Mouse (Mus musculus) limb, embryonic 15.5 days (tissue): ENCODE measurements around the gene Klhl36. TPM values are rescaled to one million over a fixed set of nuclear protein-coding genes. Genes with fewer than 3 reads are reported as not detected.
"Not testable (repeated sequence)": the region's sequence is repeated elsewhere in the genome, so short reads cannot be mapped to it uniquely, and the experiment has no call there.

ENCODE experiments used
- ATAC-seq: fragments of 200-750 bp; cut with Nextera tagmentation; 2 replicates; pipeline ENCODE4 v1.8.0; 2017; ENCODE audit warnings: low read depth, moderate TSS enrichment; ENCODE audit not compliant: insufficient number of reproducible peaks, low FRiP score, low TSS enrichment
- H3K27ac ChIP-seq: fragments of 300-500 bp; sonication (generic); 2 replicates; pipeline ENCODE4 v1.5.1; 2015; ENCODE audit warnings: moderate library complexity, mild to moderate bottlenecking, inconsistent platforms
- H3K27me3 ChIP-seq: fragments of 300-500 bp; sonication (generic); 2 replicates; pipeline ENCODE4 v1.6.1; 2015; ENCODE audit warnings: inconsistent platforms
- H3K36me3 ChIP-seq: fragments of 300-500 bp; sonication (generic); 2 replicates; pipeline ENCODE4 v1.6.1; 2015; ENCODE audit warnings: inconsistent platforms
- H3K4me1 ChIP-seq: fragments of 300-500 bp; sonication (generic); 2 replicates; pipeline ENCODE4 v1.6.1; 2015; ENCODE audit warnings: inconsistent platforms
- H3K4me2 ChIP-seq: fragments of 300-500 bp; sonication (generic); 2 replicates; pipeline ENCODE4 v1.6.1; 2015; ENCODE audit warnings: mild to moderate bottlenecking, inconsistent platforms
- H3K4me3 ChIP-seq: fragments of 300-500 bp; sonication (generic); 2 replicates; pipeline ENCODE4 v1.5.1; 2015; ENCODE audit warnings: mild to moderate bottlenecking, inconsistent platforms
- H3K9ac ChIP-seq: fragments of 300-500 bp; sonication (generic); 2 replicates; pipeline ENCODE4 v1.6.1; 2015; ENCODE audit warnings: inconsistent platforms
- H3K9me3 ChIP-seq: fragments of 300-500 bp; sonication (generic); 2 replicates; pipeline ENCODE4 v1.6.1; 2016; ENCODE audit warnings: inconsistent platforms
- WGBS: fragments of 180-500 bp; shearing (Covaris S2); methylation state at CpG from one replicate; pipeline ENCODE4 v1.1.7; 2015; 5-methylcytosine and 5-hydroxymethylcytosine counted together
- polyA plus RNA-seq: library from polyadenylated mRNA; unstranded; fragments of >200 nt; fragmentation: Nextera tagmentation; extraction: Ambion mirVana; gene quantifications from 2 replicates; pipeline ENCODE4 v1.2.1, GENCODE M21; 2015

Klhl36 gene
- polyA plus RNA-seq, 1 experiment from 2014 or later, result 13.5 TPM

DNA sequence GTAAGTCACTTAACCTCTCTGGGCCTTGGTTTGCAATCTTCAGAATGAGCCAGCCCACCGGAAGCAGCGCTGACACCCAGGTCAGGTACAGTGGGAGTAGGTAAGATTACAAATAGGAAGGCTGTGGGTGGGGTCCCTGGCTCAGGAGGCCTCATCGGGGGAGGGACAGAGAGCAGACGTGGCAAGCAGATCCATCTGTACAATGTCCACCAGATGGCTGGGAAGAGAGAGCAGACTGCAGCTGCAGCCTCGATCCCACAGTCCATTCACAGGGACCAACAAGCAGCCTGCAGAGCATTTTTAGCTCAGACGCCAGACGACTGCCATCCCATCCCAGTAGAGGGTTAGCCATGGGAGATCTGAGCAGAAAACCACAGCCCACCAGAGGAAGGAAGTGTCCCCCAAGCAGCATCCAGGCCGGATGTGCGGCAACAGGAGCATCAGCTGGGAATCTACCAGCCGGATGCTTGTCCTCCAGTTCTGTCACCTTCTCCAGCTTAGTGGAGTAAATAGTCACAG lies 24.5 kb upstream of the Klhl36 start:
- Histone ChIP-seq H3K36me3 (no peaks in the 10 kb centered on the region), H3K27me3 (no peaks in the 10 kb centered on the region), H3K4me3 (peak overlapping the region; percentile 2; the same call in 1 of the 2 replicates), H3K4me2 (peak overlapping the region; percentile 24; the same call in 1 of the 2 replicates), H3K27ac (peak overlapping the region; percentile 28; the same call in 1 of the 2 replicates), H3K4me1 (peaks cover 51% of the 10 kb centered on the region), H3K9me3 (no peaks in the 10 kb centered on the region), H3K9ac (no peak overlapping the region)
- no peak for ATAC-seq
- 44% methylated on average over 10 of the region's 10 CpGs for WGBS

DNA sequence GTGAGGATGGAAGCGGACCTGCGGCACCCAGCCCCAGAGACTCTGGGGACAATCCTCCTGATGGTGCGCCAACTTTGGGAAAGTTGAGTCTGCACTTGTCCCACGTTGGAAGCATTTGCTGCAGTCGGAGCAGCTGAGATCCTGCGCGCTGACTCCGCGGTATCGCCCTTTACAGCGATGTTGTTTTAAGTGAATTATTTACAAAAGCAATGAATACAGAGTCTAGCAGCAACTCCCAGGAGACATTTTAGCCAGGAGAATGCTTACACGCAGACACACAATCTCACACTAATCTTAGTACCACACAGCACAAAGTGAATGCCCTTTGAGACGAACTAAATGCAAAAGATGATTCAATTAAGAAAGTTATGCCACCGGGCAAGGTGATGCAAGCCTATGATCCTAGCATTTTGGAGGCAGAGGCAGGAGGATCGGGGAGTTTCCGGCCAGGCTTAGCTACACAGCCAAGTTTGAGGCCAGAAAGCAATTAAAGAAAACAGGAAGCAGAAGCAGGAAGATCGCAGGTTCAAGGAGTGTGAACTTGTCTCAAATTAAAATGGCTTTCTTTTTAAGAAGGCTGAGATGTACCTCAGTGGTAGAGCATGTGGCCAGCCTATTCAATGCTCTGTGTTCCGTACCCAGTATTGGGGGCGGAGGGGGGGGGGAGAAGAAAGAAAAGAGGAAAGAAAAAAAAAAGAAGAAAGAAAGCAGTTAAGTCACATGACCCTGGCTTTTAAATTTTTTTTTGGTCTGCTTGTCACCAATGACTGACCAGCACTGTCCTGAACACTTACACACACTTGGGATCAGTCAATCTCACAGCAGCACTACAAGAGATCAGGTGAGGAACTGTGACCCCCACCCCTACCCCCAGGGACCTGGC lies 23.7 kb upstream of the Klhl36 start:
- Histone ChIP-seq H3K4me1 (peaks cover 43% of the 10 kb centered on the region), H3K4me3 (peak overlapping the region; percentile 73; the same call in 1 of the 2 replicates), H3K27ac (0 out of 2 replicates have a peak overlapping the region, but pooled peaks have one; percentile 28), H3K4me2 (peak overlapping the region; percentile 83), H3K9ac (no peak overlapping the region), H3K9me3 (no peaks in the 10 kb centered on the region), H3K36me3 (no peaks in the 10 kb centered on the region), H3K27me3 (no peaks in the 10 kb centered on the region)
- 72% methylated on average over 19 of the region's 19 CpGs for WGBS
- ATAC-seq, result no peak

DNA sequence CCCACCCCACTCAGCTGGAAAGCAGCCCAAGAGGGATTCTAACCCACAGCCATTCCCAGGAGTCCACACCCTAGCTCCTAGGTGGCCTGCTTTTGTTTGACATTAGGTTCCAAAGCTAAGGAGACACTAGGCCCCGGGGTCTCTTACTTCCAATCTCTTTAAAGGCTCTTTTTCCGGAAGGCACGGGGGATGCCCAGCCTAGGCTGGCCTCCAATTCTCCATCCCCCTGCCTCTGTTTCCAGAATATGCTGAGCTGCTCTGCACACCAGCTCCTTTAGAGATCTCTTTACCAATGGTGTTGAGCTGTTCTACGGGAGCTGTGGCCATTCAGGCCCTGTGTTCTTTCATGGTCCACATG lies 23.1 kb upstream of the Klhl36 start:
- Histone ChIP-seq H3K4me1 (peaks cover 42% of the 10 kb centered on the region), H3K27me3 (no peaks in the 10 kb centered on the region), H3K9ac (no peak overlapping the region), H3K36me3 (no peaks in the 10 kb centered on the region), H3K9me3 (no peaks in the 10 kb centered on the region), H3K4me3 (peak overlapping the region; percentile 73), H3K27ac (no peak overlapping the region), H3K4me2 (peak overlapping the region; percentile 83)
- no peak for ATAC-seq
- WGBS, result 64% methylated on average over 4 of the region's 4 CpGs

DNA sequence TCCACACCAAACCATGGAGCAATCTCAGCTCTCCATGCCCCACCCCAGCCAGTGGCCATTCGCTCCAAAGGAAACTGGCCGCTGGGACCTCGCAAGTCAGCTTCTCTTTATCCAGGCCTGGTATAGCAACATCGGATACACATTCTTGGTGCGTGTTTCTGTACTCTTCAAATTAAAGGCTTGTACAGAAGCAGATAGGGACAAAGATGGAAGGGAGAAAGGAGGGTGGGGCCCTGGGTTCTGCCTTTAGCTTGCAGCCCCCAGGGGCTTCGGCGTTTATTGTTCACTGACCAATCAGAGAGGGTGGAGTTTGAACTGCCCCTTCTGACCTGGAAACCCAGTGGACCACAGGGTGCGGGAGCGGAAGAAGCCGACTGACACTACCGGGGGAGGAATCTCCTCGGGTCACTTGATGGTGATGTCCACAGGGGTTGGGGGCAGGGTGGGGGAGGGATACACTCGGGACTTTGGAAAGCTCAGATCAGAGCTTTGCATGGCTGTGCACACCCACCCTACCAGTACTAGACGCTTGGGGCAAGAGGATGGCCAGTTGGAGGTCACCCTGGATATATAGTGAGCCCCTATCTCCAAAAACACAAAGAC lies 22.5 kb upstream of the Klhl36 start:
- peaks cover 42% of the 10 kb centered on the region for H3K4me1 ChIP-seq
- H3K27me3 ChIP-seq, result no peaks in the 10 kb centered on the region
- H3K9me3 ChIP-seq, result no peaks in the 10 kb centered on the region
- peak overlapping the region; percentile 84 for H3K9ac ChIP-seq
- peak overlapping the region; percentile 83 for H3K4me2 ChIP-seq
- H3K4me3 ChIP-seq, result peak overlapping the region; percentile 73
- no peak overlapping the region; the same call in 1 of the 2 replicates for H3K27ac ChIP-seq
- 27% methylated on average over 14 of the region's 14 CpGs for WGBS
- no peak for ATAC-seq
- H3K36me3 ChIP-seq, result no peaks in the 10 kb centered on the region

DNA sequence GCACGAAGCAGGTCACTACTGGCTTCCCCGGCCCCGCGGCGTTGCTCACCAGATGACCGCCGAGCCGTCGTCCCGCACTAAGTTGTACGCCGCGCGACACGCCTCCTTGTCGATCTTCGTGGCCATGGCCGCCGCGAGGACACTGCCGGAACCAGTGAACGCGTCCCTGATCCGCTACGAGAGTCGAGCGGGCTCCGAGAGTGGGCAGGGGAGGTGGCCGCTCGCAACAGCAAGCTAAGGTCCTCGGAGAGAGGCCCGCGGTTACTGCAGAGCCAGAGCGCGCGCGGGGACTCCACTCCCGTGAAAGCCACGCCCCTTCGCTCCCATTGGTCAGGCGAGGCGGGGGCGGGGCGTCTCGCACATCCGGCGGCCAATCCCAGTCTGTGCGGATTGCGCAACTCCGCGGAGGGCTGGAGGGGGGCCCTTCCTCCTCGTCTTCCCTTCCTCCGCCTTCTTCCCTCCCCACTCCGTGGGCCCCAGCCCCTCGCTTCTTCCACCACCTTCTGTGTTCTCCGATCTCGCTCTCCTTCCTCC lies 21.7 kb upstream of the Klhl36 start, which contains the start of gene Cotl1:
Gene Cotl1, minus strand, starts transcription at position 270 of the 534 bp plus-strand sequence.
- Histone ChIP-seq H3K27me3 (peaks cover 6% of the 10 kb centered on the region), H3K4me2 (peak within 1 kb of the TSS; percentile 83), H3K9me3 (no peaks in the 10 kb centered on the region), H3K9ac (peak within 1 kb of the TSS; percentile 84), H3K27ac (peak within 1 kb of the TSS; percentile 81), H3K36me3 (no peaks in the 10 kb centered on the region), H3K4me3 (peak within 1 kb of the TSS; percentile 73), H3K4me1 (peaks cover 42% of the 10 kb centered on the region)
- under 1% methylated on average over 56 of the region's 57 CpGs for WGBS
- ATAC-seq, result peak; percentile 93

DNA sequence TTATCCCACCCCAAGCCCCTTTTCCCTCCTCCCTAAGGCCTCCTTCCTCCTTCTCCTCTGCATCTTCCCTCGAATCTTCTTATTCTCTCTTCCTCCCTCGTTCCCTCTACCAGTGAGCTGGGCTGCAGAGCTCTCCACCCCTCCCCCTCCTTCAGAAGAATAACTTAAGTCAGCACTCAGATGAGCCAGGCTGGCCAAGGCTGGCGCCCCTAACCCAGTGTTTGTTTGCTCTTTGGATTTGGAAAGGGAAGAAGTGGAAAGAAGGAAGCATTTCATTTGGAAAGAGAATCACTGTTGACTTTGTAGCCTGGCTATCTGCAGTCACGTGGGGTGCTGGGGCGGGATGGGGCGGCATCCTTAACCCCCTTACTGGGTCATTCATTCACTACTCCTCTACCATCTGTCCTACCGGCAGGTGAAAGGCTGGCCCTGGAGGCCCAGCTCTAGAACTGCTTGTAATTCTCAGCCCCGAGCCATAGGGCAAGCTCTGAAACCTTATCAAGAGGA lies 21.1 kb upstream of the Klhl36 start:
- Histone ChIP-seq H3K4me3 (peak overlapping the region; percentile 73), H3K27ac (peak overlapping the region; percentile 81), H3K4me1 (peaks cover 42% of the 10 kb centered on the region), H3K4me2 (peak overlapping the region; percentile 83), H3K27me3 (peaks cover 7% of the 10 kb centered on the region), H3K9me3 (no peaks in the 10 kb centered on the region), H3K36me3 (no peaks in the 10 kb centered on the region), H3K9ac (no peak overlapping the region)
- WGBS, result 21% methylated on average over 8 of the region's 8 CpGs
- no peak for ATAC-seq

DNA sequence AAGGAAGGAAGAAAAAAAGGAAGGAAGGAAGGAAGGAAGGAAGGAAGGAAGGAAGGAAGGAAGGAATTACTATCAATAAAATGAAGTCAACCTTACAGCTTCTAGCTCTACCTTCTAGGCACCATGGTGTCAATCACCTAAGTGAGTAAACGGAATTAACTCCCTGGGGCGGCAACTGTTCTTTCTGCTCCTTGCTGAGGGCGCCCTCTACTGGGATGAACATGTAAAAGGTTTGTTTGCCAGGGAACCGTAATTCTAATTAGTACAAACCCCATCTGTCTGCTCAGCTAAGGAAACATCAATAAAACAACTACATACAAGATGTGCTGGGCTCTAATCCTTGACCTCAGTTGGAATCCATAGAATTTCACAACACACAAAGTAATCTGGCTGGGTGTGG lies 18.6 kb upstream of the Klhl36 start:
- Histone ChIP-seq H3K9me3 (no peaks in the 10 kb centered on the region), H3K36me3 (no peaks in the 10 kb centered on the region), H3K27me3 (peaks cover 7% of the 10 kb centered on the region), H3K9ac (no peak overlapping the region), H3K27ac (no peak overlapping the region), H3K4me1 (peaks cover 25% of the 10 kb centered on the region), H3K4me2 (no peak overlapping the region), H3K4me3 (no peak overlapping the region)
- WGBS, result under 1% methylated on average over 4 of the region's 4 CpGs
- no peak for ATAC-seq

DNA sequence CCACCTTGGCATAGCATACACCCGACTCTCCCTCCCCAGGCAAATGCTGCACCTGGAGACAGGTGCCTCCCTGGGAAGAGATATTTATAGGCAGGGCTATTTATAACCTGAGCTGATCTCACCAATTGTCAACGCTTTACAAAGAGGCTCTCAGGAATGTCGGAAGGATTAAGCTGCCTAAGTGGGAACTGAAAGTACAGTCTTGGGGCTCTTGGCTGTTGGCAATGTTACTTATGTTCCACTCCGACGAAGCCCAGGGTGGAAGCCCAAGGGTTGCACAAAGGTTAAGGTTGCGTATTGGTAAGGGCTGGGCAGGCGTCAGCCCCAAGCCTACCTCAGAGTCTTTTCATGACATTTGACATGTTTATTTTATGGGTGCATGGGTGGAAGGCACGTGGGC lies 17.5 kb upstream of the Klhl36 start:
- Histone ChIP-seq H3K9ac (no peak overlapping the region), H3K4me1 (peaks cover 14% of the 10 kb centered on the region), H3K4me3 (no peak overlapping the region), H3K27me3 (peaks cover 7% of the 10 kb centered on the region), H3K27ac (no peak overlapping the region), H3K36me3 (no peaks in the 10 kb centered on the region), H3K9me3 (no peaks in the 10 kb centered on the region), H3K4me2 (no peak overlapping the region)
- ATAC-seq, result no peak
- WGBS, result 37% methylated on average over 8 of the region's 8 CpGs

DNA sequence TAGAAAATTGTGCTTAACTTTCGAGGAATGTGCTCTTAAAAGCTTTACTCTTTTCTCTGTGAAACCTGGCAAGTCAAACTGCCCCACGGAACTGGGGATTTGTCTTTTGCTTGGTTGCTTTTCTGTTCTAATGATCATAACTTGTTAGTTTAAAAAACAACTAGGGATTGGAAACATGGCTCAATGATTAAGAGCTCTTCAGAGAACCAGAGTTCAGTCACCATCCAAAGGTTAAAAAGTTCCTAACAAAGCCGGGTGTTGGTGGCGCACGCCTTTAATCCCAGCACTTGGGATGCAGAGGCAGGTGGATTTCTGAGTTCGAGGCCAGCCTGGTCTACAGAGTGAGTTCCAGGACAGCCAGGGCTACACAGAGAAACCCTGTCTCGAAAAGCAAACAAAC lies 16.3 kb upstream of the Klhl36 start:
- 76% methylated on average over 7 of the region's 7 CpGs for WGBS
- not testable (repeated sequence) for H3K4me3 ChIP-seq, ATAC-seq, H3K27me3 ChIP-seq, H3K9ac ChIP-seq, H3K36me3 ChIP-seq, H3K27ac ChIP-seq, H3K4me1 ChIP-seq, H3K4me2 ChIP-seq, H3K9me3 ChIP-seq

DNA sequence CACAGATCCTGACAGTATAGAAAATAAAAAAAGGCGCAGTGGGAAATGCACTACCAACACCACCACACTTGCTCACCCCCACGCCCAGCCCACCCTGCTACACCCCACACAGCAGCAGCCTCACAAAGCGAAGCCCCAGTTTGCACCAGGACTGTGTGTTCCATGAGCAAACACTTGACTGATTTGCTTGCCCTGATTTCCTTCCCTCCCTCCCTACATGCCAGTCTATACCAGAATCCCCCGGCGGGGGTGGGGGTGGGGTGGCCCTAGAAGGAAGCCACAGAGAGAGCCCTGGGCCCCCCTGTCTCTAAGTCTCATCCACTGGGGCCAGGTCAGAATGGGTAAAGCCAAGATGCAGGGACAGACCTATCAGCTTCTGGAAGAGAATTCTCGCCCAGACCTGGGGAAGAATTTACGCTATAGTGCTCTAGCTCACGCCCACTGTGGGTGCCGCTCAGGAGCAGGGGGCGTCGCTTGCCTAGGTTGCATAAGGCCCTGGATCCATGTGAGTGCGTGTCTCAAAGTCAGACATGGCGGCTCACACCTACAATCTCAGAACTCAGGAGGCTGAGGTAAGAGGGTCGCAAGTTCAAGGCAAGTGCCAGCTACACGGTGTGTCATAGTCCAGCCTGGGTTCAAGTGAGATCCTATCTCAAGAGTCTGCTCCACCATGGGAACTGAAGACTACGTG lies 14.7 kb upstream of the Klhl36 start:
- WGBS, result 80% methylated on average over 16 of the region's 16 CpGs
- H3K27ac ChIP-seq, result no peak overlapping the region

DNA sequence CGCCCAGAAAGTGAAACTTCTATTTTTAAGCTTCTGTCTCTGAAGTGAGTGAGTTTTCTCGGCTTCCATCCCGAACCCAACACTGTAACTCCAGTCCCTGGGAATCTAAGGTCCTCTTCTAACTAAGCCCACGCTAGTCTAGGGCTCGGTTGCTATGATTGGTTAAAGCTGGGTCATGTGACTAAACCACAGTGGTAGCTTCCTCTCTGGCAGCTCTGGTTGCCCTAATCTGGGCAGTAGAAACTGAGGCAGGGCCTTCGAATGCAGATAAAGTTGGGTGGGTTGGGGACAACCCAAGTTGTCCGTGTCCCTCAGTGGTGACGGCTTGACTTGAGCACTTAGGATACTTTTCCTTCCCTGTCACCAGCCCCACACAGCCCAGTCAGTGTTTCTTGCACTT lies 8.5 kb upstream of the Klhl36 start:
- Histone ChIP-seq H3K27ac (no peak overlapping the region), H3K36me3 (no peaks in the 10 kb centered on the region), H3K4me1 (no peaks in the 10 kb centered on the region), H3K4me3 (no peak overlapping the region), H3K9me3 (no peaks in the 10 kb centered on the region), H3K9ac (no peak overlapping the region), H3K4me2 (no peak overlapping the region), H3K27me3 (no peaks in the 10 kb centered on the region)
- no peak for ATAC-seq
- 75% methylated on average over 8 of the region's 8 CpGs for WGBS

More for the DNA sequence above, 14.7 kb upstream of the Klhl36 start:
- Histone ChIP-seq H3K27me3 (peaks cover 7% of the 10 kb centered on the region), H3K36me3 (no peaks in the 10 kb centered on the region), H3K9ac (no peak overlapping the region), H3K4me2 (no peak overlapping the region), H3K4me1 (no peaks in the 10 kb centered on the region), H3K9me3 (no peaks in the 10 kb centered on the region), H3K4me3 (no peak overlapping the region)
- no peak for ATAC-seq
